Mouse (Mus musculus) ovary, postnatal 14 days (tissue): ENCODE results near the gene Jarid2.

Experiments
- DNase-seq: peaks from one replicate; pipeline ENCODE4 v3.0.0; 2022; ENCODE audit warnings: low spot score

Jarid2 gene

DNA sequence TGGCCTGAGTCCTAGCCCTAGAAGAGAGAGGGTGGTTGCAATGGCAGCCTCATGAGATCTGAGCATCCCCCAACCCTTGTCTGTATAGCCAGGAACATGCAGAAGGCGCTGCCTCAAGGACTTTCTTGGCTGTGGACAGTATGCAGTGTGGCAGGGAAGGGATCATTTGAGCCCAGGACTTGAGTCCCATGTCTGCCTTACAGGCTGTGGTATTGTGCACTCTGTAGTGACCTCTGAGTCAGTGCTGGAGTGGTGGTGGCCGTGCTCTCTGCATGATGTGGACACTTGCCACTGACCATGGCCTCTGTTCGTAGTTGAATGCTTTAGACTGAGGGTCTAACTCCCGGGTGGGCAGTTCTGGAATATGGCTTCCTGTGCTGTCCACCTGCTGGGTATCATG is 187.9 kb downstream of the Jarid2 start:
- DNase-seq = no peak

- DNase-seq = no peak
These were observed 189.0 kb downstream of the Jarid2 start for GRCm38 (mm10) chr13:44918269-44918668.

GRCm38 (mm10) chr13:44921095-44921494 is 191.8 kb downstream of the Jarid2 start:
- no peak for DNase-seq

GRCm38 (mm10) chr13:44921721-44922120 is 192.4 kb downstream of the Jarid2 start:
- no peak for DNase-seq

DNA sequence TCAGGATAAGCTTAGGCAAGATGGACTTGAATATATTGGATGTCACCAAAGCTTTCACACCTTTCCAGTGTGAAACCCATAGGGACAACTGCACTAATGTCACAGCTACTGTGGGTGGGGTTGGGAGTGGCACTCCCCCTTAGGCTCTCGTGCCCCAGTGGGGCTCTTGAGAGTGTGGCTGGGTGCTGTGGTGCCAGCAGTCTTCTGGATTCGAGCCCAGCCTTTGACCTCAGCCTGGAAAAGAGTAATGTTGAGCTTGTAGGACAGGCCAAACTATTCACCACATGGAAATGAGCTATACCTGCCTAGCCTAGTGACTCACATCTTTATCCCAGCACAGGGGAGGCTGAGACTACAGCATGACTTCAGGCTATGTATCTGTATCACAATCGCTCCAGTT is 194.8 kb downstream of the Jarid2 start:
- DNase-seq = no peak

DNA sequence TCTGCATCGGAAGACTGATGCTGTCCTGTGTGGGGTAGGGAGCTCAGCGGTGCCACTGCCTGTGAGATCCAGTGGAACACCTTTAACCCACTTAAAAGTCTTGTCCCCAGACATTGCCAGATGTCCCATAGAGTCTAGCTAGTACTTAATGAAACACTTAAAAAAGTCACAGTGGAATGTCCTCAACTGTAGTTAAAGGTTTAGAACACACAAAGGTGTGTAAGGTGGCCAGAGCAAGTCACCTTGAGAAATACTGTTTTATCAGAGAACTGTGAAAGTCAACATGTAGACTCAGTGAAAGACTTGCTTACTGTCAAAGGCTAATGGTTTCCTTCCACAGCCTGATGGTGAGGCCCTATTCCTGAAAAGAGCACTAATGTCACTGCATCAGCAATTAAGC is 195.9 kb downstream of the Jarid2 start:
- DNase-seq = no peak

GRCm38 (mm10) chr13:44926311-44926710 is 197.0 kb downstream of the Jarid2 start:
- DNase-seq = no peak

GRCm38 (mm10) chr13:44932307-44933264 is 203.3 kb downstream of the Jarid2 start:
- DNase-seq = no peak

DNA sequence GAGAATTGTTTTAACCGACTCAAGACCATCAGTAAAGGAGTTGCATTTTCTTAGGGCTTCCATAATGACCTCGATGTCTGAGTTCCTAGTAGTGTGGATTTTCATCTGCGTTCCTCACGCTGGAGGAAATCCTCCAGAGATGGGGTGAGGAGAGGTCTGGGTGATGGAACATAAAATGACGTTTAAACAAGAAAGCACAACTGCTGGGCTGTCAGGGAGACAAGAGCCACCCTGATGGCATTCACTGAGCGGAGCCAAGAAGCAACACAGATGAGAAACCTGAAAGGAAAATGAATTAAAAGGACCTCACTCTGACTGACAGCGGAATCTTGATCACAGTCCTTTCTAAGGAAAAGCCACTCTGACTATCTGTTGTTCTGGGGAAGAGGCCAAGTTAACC is 204.3 kb downstream of the Jarid2 start:
- no peak for DNase-seq

DNA sequence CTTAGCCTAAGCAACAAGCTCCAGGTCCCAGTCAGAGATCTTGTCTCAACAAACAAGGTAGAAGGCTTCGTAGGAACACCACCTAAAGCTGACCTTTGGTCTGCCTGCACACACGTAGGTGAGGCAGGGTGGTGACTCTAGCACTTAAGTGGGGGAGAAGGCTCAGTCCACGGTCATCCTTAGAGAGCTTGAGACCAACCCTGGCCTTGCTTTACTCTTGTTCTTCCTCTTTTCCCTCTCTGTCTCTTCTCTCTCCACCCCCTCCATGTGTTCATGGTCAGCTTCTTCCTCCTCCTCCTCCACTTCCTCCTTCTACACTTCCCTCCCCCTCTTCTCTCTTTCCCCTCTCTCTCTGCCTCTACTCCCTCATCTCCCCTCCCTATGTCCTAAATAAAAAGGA is 208.4 kb downstream of the Jarid2 start:
- no peak for DNase-seq

DNA sequence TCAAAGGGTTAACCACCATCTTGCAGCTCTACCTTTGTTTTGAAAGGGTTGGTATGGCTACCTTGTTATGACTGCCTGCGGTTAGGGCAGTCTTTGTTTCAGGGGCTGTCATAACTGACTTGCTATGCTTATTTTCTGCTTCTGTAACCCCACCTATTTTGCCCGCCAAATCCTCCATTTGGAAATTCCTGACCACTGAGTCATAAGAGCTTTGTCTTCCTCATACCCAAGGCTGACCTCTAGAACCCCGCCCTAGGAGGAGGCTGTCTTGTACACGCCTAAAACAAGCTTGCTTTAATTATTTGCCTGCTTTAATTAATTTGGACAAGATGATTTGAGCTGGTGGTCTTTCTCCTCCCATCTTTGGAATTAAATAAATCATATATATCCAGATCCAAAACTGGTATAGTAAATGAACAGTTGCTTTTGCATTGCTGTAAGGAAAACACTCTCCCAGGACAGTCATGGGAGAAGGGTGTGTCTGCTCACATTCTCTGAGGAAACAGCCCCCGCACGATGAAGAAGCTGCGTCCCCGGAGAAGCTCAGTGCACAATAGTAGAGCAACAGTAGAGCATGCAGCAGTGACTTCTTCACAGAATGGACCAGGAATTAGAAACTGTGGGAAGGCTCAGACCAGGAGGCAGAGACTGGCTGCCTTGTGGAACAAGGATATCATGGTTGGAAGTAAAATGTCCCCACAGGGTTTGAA is 210.2 kb downstream of the Jarid2 start:
- DNase-seq = no peak

DNA sequence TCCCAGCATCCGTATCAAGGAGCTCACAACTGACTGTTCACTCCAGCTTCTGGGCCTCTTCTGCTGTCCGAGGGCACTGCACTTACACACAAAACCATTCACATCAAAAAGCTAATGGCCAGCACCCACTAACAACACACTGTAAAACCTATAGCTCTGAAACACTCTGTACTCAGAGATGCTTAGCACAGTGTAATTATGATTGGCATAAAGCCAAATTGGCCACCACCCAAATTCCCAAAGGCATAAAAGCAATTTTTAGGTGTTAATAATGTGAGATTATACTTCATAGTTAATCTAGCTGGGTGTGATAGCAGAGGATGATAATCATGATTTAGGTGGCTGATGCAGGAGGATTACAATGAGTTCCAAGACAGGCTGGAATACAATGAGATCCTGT is 214.3 kb downstream of the Jarid2 start:
- DNase-seq = no peak

DNA sequence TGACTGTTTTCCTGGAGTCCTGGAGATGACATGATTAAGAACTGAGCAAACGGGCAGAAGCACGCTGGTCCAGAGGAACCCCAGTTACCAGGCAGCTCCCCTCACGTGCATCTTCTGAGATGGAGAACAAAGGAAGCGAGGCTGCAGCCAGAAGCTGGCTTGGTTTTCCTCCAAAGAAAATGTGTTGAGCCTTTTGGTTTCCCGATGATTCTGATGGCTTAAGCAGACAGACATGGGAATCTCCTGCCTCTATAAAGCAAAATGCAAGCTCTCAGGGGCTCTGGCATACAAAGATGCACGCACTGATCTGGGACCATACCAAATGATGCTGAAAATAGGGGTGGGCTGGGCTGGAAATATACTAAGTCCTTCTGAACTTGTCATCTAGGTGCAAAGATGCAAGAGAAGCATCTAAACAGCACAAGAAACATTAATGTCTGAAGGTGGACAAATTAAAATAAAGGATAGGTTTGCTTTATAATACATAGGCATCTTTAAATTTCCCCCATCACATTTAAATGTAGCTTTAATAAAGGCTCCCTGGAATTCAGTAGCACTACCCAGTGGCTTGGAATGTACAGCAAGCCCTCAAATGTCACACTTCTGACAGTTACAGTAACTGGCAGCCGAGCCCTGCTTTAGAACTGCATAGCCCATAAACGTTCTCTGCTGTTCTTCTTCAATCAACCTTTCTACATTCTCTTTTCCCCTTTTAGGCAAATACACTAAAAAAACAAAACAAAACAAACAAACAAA is 217.8 kb downstream of the Jarid2 start:
- no peak for DNase-seq

GRCm38 (mm10) chr13:44948320-44949250 is 219.3 kb downstream of the Jarid2 start:
- no peak for DNase-seq

DNA sequence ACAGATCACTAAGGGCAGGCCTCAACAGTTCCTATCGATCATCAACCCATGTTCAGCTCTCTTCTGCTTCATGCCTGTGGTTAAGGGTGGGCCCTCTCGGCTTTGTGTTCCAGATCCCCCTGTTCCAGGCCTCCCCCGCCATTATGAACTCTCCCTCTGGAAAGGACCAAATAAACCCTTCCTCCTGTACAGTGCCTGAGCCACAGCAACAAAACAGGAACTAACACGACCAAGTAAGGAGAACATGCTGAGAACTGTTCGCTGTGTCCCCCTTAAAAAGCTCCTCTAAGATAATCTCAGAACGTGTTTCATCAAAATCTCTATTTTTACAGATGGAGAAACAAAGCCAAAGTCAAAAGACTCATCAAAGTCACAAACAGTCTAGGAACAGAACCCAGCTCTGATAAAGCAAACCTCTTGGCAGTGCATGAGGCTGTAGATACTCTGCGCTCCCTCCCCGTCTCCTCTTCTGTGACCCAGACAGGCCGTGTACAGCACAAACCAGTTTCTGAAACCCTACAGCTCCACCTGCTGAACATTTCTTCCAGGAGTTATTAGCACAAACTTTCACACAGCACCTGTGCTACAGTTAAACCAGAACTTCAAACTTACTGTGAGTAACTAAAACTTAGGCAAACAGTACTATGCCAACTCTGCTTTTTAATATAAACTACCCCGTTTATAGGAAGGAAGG is 223.3 kb downstream of the Jarid2 start:
- no peak for DNase-seq

DNA sequence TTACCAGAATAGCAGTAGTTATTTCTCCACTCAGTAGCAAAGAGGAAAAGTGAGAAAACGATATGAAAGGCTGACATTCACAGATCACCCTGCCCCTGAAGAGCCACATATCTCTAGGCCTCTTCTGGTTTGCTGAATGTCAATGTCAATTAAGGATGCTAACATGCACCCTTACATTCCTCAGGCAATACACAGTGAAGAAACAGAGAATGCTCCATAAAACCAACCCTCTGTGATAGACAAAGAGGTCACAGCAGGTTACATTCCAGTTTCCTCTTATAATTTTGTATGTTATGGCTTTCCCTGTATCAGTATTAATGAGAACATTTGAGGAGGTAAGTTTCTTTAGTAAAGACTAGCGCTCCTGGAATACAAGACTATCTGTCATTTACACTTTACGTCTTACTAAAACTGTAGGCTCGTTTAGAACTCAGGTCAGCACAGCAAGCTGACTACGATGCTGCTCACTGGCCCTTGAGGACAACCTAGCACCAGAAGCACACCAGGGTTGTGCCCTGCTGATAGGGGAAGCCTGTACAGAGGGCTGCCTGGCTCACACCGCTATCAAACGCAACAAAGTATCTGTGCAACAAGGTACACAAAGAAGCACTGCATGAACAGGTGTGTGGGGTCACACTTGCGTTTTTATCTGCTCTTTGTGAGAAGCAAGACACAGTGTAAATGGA is 224.4 kb downstream of the Jarid2 start:
- no peak for DNase-seq

GRCm38 (mm10) chr13:44954232-44954568 is 224.9 kb downstream of the Jarid2 start:
- DNase-seq = no peak

- DNase-seq = no peak
These were observed 226.5 kb downstream of the Jarid2 start for GRCm38 (mm10) chr13:44955781-44956180.

DNA sequence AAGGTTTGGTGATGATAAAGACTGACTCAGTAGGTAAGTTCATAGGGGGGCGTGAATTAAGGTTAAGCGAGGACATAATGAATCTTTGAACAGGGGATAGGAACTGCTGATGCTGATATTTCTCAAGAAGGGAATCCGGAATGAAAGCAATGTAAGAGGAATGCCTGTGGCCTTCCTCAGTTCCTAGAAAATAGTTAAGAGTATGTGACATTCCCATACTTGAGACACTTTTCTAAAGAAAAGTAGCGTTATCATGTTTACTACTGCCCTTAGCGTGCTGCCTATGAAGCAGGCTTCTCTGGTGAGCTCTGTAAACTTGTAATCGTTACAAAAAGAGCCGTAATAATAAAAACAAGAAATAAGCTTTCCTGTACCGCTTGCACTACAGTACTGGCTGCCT is 227.8 kb downstream of the Jarid2 start:
- no peak for DNase-seq

DNA sequence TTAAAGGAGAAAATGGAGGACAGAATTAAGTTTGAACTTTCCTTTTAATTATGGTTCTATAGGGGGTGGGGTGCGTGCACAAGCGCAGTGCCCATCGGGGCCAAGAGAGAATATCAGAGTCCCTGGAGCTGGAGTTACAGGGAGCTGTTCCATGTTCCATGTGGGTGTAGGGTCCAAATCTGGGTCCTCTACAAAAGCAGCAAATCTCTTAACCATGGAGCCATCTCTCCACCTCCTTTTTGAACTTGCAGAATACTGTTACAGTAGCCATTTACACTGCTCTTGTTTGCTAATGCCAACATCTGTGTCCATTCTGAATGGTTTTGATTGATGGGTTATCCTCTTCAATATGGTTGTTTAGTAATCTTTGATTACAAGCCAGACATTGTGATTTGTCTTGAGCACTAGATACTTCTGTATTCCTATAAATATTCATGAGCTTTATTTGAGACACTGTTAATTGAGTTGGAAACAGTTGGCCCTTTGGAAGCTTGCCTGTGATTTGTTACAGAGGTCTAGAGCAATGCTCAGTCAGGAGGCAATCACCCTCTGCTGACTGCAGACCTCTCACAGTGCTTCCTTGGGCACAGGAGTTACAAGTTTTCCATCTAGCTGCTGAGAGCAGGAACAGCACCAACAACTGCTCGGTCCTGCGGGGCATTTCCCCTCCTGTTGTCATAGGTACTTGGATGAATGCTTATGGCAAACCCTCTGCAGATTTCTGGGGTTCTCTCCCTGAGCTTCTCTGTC is 231.4 kb downstream of the Jarid2 start:
- no peak for DNase-seq
